Mouse (Mus musculus) thymus, adult 2 months (tissue): ENCODE measurements around the gene March5.

Experiments
- CTCF ChIP-seq: fragments of 200-500 bp; IDR thresholded peaks from 2 replicates; pipeline ENCODE4 v1.5.1; 2012; ENCODE audit warnings: mild to moderate bottlenecking, control low read depth, low read length, moderate library complexity, borderline replicate concordance; ENCODE audit not compliant: control insufficient read depth, poor library complexity, insufficient read depth; ENCODE audit errors: extremely low read depth
- POLR2A ChIP-seq: fragments of 200-500 bp; IDR thresholded peaks from 2 replicates; pipeline ENCODE4 v1.6.1; 2012; ENCODE audit warnings: mild to moderate bottlenecking, low read length, control low read depth, moderate library complexity; ENCODE audit not compliant: control insufficient read depth, poor library complexity, insufficient read depth; ENCODE audit errors: extremely low read depth

DNA sequence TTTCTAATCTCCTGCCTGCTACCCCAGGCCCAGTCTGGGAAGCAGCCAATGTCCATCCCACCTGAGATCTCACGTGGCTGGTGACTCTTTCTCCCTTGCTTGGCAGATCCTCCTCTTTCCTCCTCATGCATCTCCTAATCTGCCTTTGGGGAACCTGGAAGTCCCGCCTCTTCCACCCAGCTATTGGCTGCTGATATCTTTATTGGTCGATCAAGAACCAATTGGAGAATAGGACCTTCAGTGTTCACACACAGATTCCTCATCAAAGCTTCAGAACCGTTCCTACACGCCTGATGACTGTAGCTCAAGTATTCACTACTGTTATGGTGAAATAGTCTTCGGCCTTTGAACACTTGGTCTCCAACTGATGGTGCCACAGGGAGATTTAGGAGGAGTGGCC, 44.8 kb downstream of the March5 start:
- TF ChIP-seq CTCF (no peak), POLR2A (no peak)
